Mouse (Mus musculus) cerebellum, adult 2 months (tissue): ENCODE measurements at regions not wholly inside any gene's neighbourhood (a gene's known extent, or its start where the extent isn't known, plus 50 kb on each side); places are given as distances from the start of the nearest gene placed in this dataset.

Experiments
- DNase-seq, 2 experiments: peaks; one replicate each; pipeline ENCODE4 v3.0.0; 2021
- H3K27ac ChIP-seq: fragments of 200-500 bp; 2 replicates; pipeline ENCODE4 v1.5.1; 2012; ENCODE audit warnings: low read length, control low read depth, inconsistent platforms; ENCODE audit not compliant: insufficient read depth
- H3K27me3 ChIP-seq: fragments of 200-500 bp; 2 replicates; pipeline ENCODE4 v1.6.1; 2012; ENCODE audit warnings: inconsistent platforms, mild to moderate bottlenecking, low read length, moderate library complexity; ENCODE audit not compliant: control insufficient read depth, insufficient read depth
- H3K4me1 ChIP-seq: fragments of 200-500 bp; 2 replicates; pipeline ENCODE4 v1.6.1; 2011; ENCODE audit warnings: low read length; ENCODE audit not compliant: control insufficient read depth, insufficient read depth
- H3K4me3 ChIP-seq: fragments of 200-500 bp; replicated peaks from 2 replicates; pipeline ENCODE3; 2011; ENCODE audit warnings: mild to moderate bottlenecking, low read depth, low read length, control low read depth; ENCODE audit not compliant: insufficient read depth
- CTCF ChIP-seq: fragments of 200-500 bp; IDR thresholded peaks from 2 replicates; pipeline ENCODE4 v1.5.1; 2011; ENCODE audit warnings: low read depth, mild to moderate bottlenecking, control low read depth, low read length, moderate library complexity, borderline replicate concordance; ENCODE audit not compliant: insufficient read depth
- POLR2A ChIP-seq: fragments of 200-500 bp; IDR thresholded peaks from 2 replicates; pipeline ENCODE4 v1.6.1; 2011; ENCODE audit warnings: low read length, control low read depth, borderline replicate concordance; ENCODE audit not compliant: insufficient read depth
- WGBS: fragments of 180-500 bp; shearing (Covaris S2); methylation state at CpG from one replicate; pipeline ENCODE4 v1.1.7; 2018; 5-methylcytosine and 5-hydroxymethylcytosine counted together

- no peak for DNase-seq
- Histone ChIP-seq H3K4me3 (no peak overlapping the region), H3K27ac (no peak overlapping the region), H3K27me3 (no peaks in the 10 kb centered on the region), H3K4me1 (no peaks in the 10 kb centered on the region)
- TF ChIP-seq POLR2A (no peak), CTCF (no peak)
- 69% methylated on average over 3 of the region's 3 CpGs for WGBS
Observed at GRCm38 (mm10) chr19:51102411-51102810, 424.0 kb upstream of the Sorcs1 start.

GRCm38 (mm10) chr19:51074762-51075161 lies 396.3 kb upstream of the Sorcs1 start:
- no peak for TF ChIP-seq CTCF
- TF ChIP-seq POLR2A, result no peak
- no peaks in the 10 kb centered on the region for H3K27me3 ChIP-seq
- DNase-seq, result peak in 1 of 2 experiments; percentile 5
- WGBS, result 13% methylated on average over 4 of the region's 4 CpGs
- 0 out of 2 replicates have a peak, but pooled peaks cover 3% of the 10 kb centered on the region for H3K4me1 ChIP-seq
- H3K4me3 ChIP-seq, result no peak overlapping the region
- no peak overlapping the region for H3K27ac ChIP-seq

- Histone ChIP-seq H3K27me3 (no peaks in the 10 kb centered on the region), H3K4me3 (no peak overlapping the region), H3K27ac (no peak overlapping the region), H3K4me1 (peaks cover 3% of the 10 kb centered on the region; the same call in 1 of the 2 replicates)
- 45% methylated on average over 5 of the region's 5 CpGs for WGBS
- no peak for DNase-seq
- no peak for TF ChIP-seq POLR2A
- no peak for TF ChIP-seq CTCF
Observed at GRCm38 (mm10) chr19:51059961-51060665, 381.7 kb upstream of the Sorcs1 start.

GRCm38 (mm10) chr19:51043544-51043943 lies 365.1 kb upstream of the Sorcs1 start:
- H3K4me1 ChIP-seq, result no peaks in the 10 kb centered on the region
- H3K27ac ChIP-seq, result no peak overlapping the region
- 92% methylated on average over 3 of the region's 3 CpGs for WGBS
- H3K27me3 ChIP-seq, result no peaks in the 10 kb centered on the region
- H3K4me3 ChIP-seq, result no peak overlapping the region
- no peak for TF ChIP-seq CTCF
- no peak for TF ChIP-seq POLR2A
- DNase-seq, result no peak

GRCm38 (mm10) chr19:50994471-50994870 lies 316.0 kb upstream of the Sorcs1 start:
- no peak for DNase-seq
- H3K4me3 ChIP-seq, result no peak overlapping the region
- no peak for TF ChIP-seq CTCF
- no peak for TF ChIP-seq POLR2A
- no peaks in the 10 kb centered on the region for H3K27me3 ChIP-seq
- H3K27ac ChIP-seq, result no peak overlapping the region
- no peaks in the 10 kb centered on the region for H3K4me1 ChIP-seq

GRCm38 (mm10) chr19:50971066-50971465 lies 292.6 kb upstream of the Sorcs1 start:
- H3K4me1 ChIP-seq, result no peaks in the 10 kb centered on the region
- H3K4me3 ChIP-seq, result no peak overlapping the region
- no peak for TF ChIP-seq POLR2A
- TF ChIP-seq CTCF, result no peak
- H3K27me3 ChIP-seq, result no peaks in the 10 kb centered on the region
- no peak overlapping the region for H3K27ac ChIP-seq
- no peak for DNase-seq
- WGBS, result 85% methylated on average over 1 of the region's 1 CpGs

GRCm38 (mm10) chr19:50961910-50962309 lies 283.5 kb upstream of the Sorcs1 start:
- no peak for DNase-seq
- no peak for TF ChIP-seq POLR2A
- no peak for TF ChIP-seq CTCF
- H3K4me3 ChIP-seq, result no peak overlapping the region
- no peaks in the 10 kb centered on the region for H3K27me3 ChIP-seq
- H3K27ac ChIP-seq, result no peak overlapping the region
- no peaks in the 10 kb centered on the region for H3K4me1 ChIP-seq
- 75% methylated on average over 8 of the region's 8 CpGs for WGBS

- 73% methylated on average over 1 of the region's 1 CpGs for WGBS
- Histone ChIP-seq H3K4me3 (no peak overlapping the region), H3K27me3 (no peaks in the 10 kb centered on the region), H3K27ac (no peak overlapping the region), H3K4me1 (no peaks in the 10 kb centered on the region)
- no peak for DNase-seq
- TF ChIP-seq POLR2A (no peak), CTCF (no peak)
Observed at GRCm38 (mm10) chr19:50945006-50945405, 266.6 kb upstream of the Sorcs1 start.
